Mouse (Mus musculus): ENCODE measurements around the gene Mis18a. TPM values are rescaled to one million over a fixed set of nuclear protein-coding genes. Genes with fewer than 3 reads are reported as not detected.
A peak's percentile ranks its signal among the peaks of the same experiment; 100 is the strongest.

Mis18a gene
- polyA plus RNA-seq, 2 experiments = 31.1 to 46.7 TPM

- Histone ChIP-seq H3K4me3 (ENCODE audit: insufficient read depth in 1 of 2, low read depth in 2 of 2, low read length in 2 of 2) (no peak overlapping the region), H3K4me1 (replicated peaks; ENCODE audit: control insufficient read depth in 2 of 2, insufficient read depth in 2 of 2, low read length in 1 of 2) (peaks cover 14 to 17% of the 10 kb centered on the region in 2 experiments), H3K4me2 (ENCODE audit: low read depth) (no peak overlapping the region), H3K27me3 (ENCODE audit: control insufficient read depth, insufficient read depth, low read length) (no peaks in the 10 kb centered on the region), H3K9ac (replicated peaks) (no peak overlapping the region), H3K36me3 (replicated peaks; ENCODE audit: control insufficient read depth, insufficient read depth, low read depth) (peaks cover 12% of the 10 kb centered on the region), H3K27ac (no peak overlapping the region), H3K9me3 (ENCODE audit: control insufficient read depth, low read length) (no peaks in the 10 kb centered on the region)
- TF ChIP-seq CTCF (IDR thresholded peaks at IDR 0.05; ENCODE audit: low read depth) = no peak
- 77% methylated on average over 9 of the region's 9 CpGs for WGBS (ENCODE audit: insufficient replicate concordance)
- ATAC-seq (ENCODE audit: insufficient read depth) (no peak), DNase-seq (ENCODE audit: low read depth in 3 of 3, low spot score in 3 of 3) (no peak)
Observed at GRCm38 (mm10) chr16:90765195-90765877, 38.1 kb upstream of the Mis18a start.

- 22% methylated on average over 4 of the region's 4 CpGs for WGBS (ENCODE audit: insufficient replicate concordance)
- peak in 1 of 3 experiments; percentile 79 for DNase-seq (ENCODE audit: low read depth in 3 of 3, low spot score in 3 of 3)
- H3K4me3 ChIP-seq (ENCODE audit: insufficient read depth in 1 of 2, low read depth in 2 of 2, low read length in 2 of 2) = no peak overlapping the region; a peak in 1 of 4 replicates
- ATAC-seq (ENCODE audit: insufficient read depth) = peak; percentile 97
- no peaks in the 10 kb centered on the region for H3K27me3 ChIP-seq (ENCODE audit: control insufficient read depth, insufficient read depth, low read length)
- no peaks in the 10 kb centered on the region for H3K9me3 ChIP-seq (ENCODE audit: control insufficient read depth, low read length)
- TF ChIP-seq EP300 (IDR thresholded peaks at IDR 0.05; ENCODE audit: low read depth) (peak; percentile 78), CTCF (IDR thresholded peaks at IDR 0.05; ENCODE audit: low read depth) (no peak)
- H3K4me1 ChIP-seq (replicated peaks; ENCODE audit: control insufficient read depth in 2 of 2, insufficient read depth in 2 of 2, low read length in 1 of 2) = peaks cover 26 to 31% of the 10 kb centered on the region in 2 experiments
- H3K9ac ChIP-seq (replicated peaks) = peak overlapping the region; percentile 72
- peaks cover 8% of the 10 kb centered on the region for H3K36me3 ChIP-seq (replicated peaks; ENCODE audit: control insufficient read depth, insufficient read depth, low read depth)
- peak overlapping the region; percentile 74 for H3K27ac ChIP-seq
- peak overlapping the region; percentile 58 for H3K4me2 ChIP-seq (ENCODE audit: low read depth)
Observed at GRCm38 (mm10) chr16:90760515-90760914, 33.3 kb upstream of the Mis18a start.

GRCm38 (mm10) chr16:90759335-90759734 is 32.1 kb upstream of the Mis18a start:
- ATAC-seq (ENCODE audit: insufficient read depth) (no peak), DNase-seq (ENCODE audit: low read depth in 3 of 3, low spot score in 3 of 3) (no peak)
- Histone ChIP-seq H3K4me2 (ENCODE audit: low read depth) (peak overlapping the region; percentile 58; the same call in 1 of the 2 replicates), H3K27ac (peak overlapping the region; percentile 73), H3K4me3 (ENCODE audit: insufficient read depth in 1 of 2, low read depth in 2 of 2, low read length in 2 of 2) (no peak overlapping the region), H3K27me3 (ENCODE audit: control insufficient read depth, insufficient read depth, low read length) (no peaks in the 10 kb centered on the region), H3K36me3 (replicated peaks; ENCODE audit: control insufficient read depth, insufficient read depth, low read depth) (peaks cover 8% of the 10 kb centered on the region), H3K9ac (replicated peaks) (peak overlapping the region; percentile 6; the same call in 1 of the 2 replicates), H3K4me1 (replicated peaks; ENCODE audit: control insufficient read depth in 2 of 2, insufficient read depth in 2 of 2, low read length in 1 of 2) (peaks cover 26 to 31% of the 10 kb centered on the region in 2 experiments), H3K9me3 (ENCODE audit: control insufficient read depth, low read length) (no peaks in the 10 kb centered on the region)
- 60% methylated on average over 3 of the region's 3 CpGs for WGBS (ENCODE audit: insufficient replicate concordance)
- TF ChIP-seq EP300 (IDR thresholded peaks at IDR 0.05; ENCODE audit: low read depth) (no peak), CTCF (IDR thresholded peaks at IDR 0.05; ENCODE audit: low read depth) (no peak)

- TF ChIP-seq CTCF (IDR thresholded peaks at IDR 0.05; ENCODE audit: low read depth) (no peak), EP300 (IDR thresholded peaks at IDR 0.05; ENCODE audit: low read depth) (no peak)
- ATAC-seq (ENCODE audit: insufficient read depth) (no peak), DNase-seq (ENCODE audit: low read depth in 3 of 3, low spot score in 3 of 3) (no peak)
- no peaks in the 10 kb centered on the region for H3K9me3 ChIP-seq (ENCODE audit: control insufficient read depth, low read length)
- H3K36me3 ChIP-seq (replicated peaks; ENCODE audit: control insufficient read depth, insufficient read depth, low read depth) = peaks cover 9% of the 10 kb centered on the region
- 77% methylated on average over 13 of the region's 13 CpGs for WGBS (ENCODE audit: insufficient replicate concordance)
- H3K4me3 ChIP-seq (ENCODE audit: insufficient read depth in 1 of 2, low read depth in 2 of 2, low read length in 2 of 2) = no peak overlapping the region
- H3K9ac ChIP-seq (replicated peaks) = no peak overlapping the region
- no peak overlapping the region for H3K4me2 ChIP-seq (ENCODE audit: low read depth)
- no peak overlapping the region for H3K27ac ChIP-seq
- H3K27me3 ChIP-seq (ENCODE audit: control insufficient read depth, insufficient read depth, low read length) = no peaks in the 10 kb centered on the region
- peaks cover 0 to 9% of the 10 kb centered on the region in 2 experiments; a peak in 2 of 4 replicates for H3K4me1 ChIP-seq (replicated peaks; ENCODE audit: control insufficient read depth in 2 of 2, insufficient read depth in 2 of 2, low read length in 1 of 2)
Observed at GRCm38 (mm10) chr16:90753386-90753941, 26.3 kb upstream of the Mis18a start.

GRCm38 (mm10) chr16:90748169-90748568 is 21.0 kb upstream of the Mis18a start:
- Histone ChIP-seq H3K27ac (no peak overlapping the region), H3K4me3 (ENCODE audit: insufficient read depth in 1 of 2, low read depth in 2 of 2, low read length in 2 of 2) (no peak overlapping the region), H3K27me3 (ENCODE audit: control insufficient read depth, insufficient read depth, low read length) (no peaks in the 10 kb centered on the region), H3K36me3 (replicated peaks; ENCODE audit: control insufficient read depth, insufficient read depth, low read depth) (peaks cover 17% of the 10 kb centered on the region), H3K9me3 (ENCODE audit: control insufficient read depth, low read length) (no peaks in the 10 kb centered on the region), H3K9ac (replicated peaks) (no peak overlapping the region), H3K4me2 (ENCODE audit: low read depth) (no peak overlapping the region), H3K4me1 (replicated peaks; ENCODE audit: control insufficient read depth in 2 of 2, insufficient read depth in 2 of 2, low read length in 1 of 2) (peaks cover 0 to 25% of the 10 kb centered on the region in 2 experiments; a peak in 2 of 4 replicates)
- WGBS (ENCODE audit: insufficient replicate concordance) = 85% methylated on average over 7 of the region's 7 CpGs
- no peak for TF ChIP-seq CTCF (IDR thresholded peaks at IDR 0.05; ENCODE audit: low read depth)
- TF ChIP-seq EP300 (IDR thresholded peaks at IDR 0.05; ENCODE audit: low read depth) = no peak
- DNase-seq (ENCODE audit: low read depth in 3 of 3, low spot score in 3 of 3) (no peak), ATAC-seq (ENCODE audit: insufficient read depth) (no peak)
